Mouse (Mus musculus) brain, embryonic 14.5 days (tissue): ENCODE measurements around the gene Lmbr1l.

Experiments
- CTCF ChIP-seq: fragments of 200-500 bp; IDR thresholded peaks from 2 replicates; pipeline ENCODE4 v1.5.1; 2012; ENCODE audit warnings: inconsistent platforms, mild to moderate bottlenecking, moderate library complexity, borderline replicate concordance; ENCODE audit not compliant: insufficient read depth, insufficient read length; ENCODE audit errors: extremely low read depth
- POLR2A ChIP-seq: fragments of 200-500 bp; IDR thresholded peaks from 2 replicates; pipeline ENCODE4 v1.6.1; 2012; ENCODE audit warnings: mild to moderate bottlenecking, inconsistent platforms, borderline replicate concordance; ENCODE audit not compliant: poor library complexity, insufficient read depth, insufficient read length, severe bottlenecking; ENCODE audit errors: extremely low read depth

DNA sequence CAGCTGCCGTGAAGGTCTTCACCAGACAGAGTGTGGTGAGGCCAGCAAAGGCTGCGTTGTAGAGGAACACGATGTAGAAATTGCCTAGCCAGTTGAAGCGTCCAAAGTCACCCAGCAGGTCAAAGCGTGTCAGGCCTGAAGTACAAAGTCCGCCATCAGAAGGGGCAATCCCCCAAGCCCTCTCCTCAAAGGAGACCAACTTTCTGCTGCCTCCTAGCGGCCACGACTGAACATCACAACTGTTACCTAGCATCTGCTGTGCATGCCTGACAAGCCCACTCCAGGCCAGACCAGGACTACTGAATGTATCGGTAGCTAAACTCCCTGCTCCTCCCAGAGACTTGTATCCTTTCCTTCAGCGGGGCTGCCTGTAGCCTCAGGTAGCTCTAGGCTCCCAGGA is 13.3 kb downstream of the Lmbr1l start:
- no peak for TF ChIP-seq POLR2A
- TF ChIP-seq CTCF = peak; percentile 81
